Mouse (Mus musculus) embryonic fibroblast, embryonic 13.5 days (primary cell): Measurements from ENCODE around the gene Mov10.

Experiments used
- CTCF ChIP-seq: IDR thresholded peaks from 2 replicates; pipeline ENCODE4 v1.5.1; 2011; ENCODE audit warnings: mild to moderate bottlenecking, control low read depth, low read length, moderate library complexity, borderline replicate concordance; ENCODE audit not compliant: insufficient read depth
- POLR2A ChIP-seq: IDR thresholded peaks from 2 replicates; pipeline ENCODE4 v1.6.1; 2011; ENCODE audit warnings: low read depth, mild to moderate bottlenecking, control low read depth, low read length, moderate library complexity

- TF ChIP-seq POLR2A (no peak), CTCF (no peak)
Measured at GRCm38 (mm10) chr3:104835797-104836196, 17.4 kb upstream of the Mov10 start.
